Mouse (Mus musculus): ENCODE measurements around the gene 2310030G06Rik. TPM values are rescaled to one million over a fixed set of nuclear protein-coding genes. Genes with fewer than 3 reads are reported as not detected.

2310030G06Rik gene
- polyA plus RNA-seq, 1 experiment = not detected

- no peak for TF ChIP-seq POLR2A (IDR thresholded peaks at IDR 0.05; ENCODE audit: borderline replicate concordance, control insufficient read depth, low read depth, low read length)
- TF ChIP-seq CTCF (IDR thresholded peaks at IDR 0.05; ENCODE audit: control insufficient read depth, insufficient read depth, low read length) = no peak
- Histone ChIP-seq H3K27ac (ENCODE audit: control insufficient read depth, insufficient read depth, low read depth, low read length, poor library complexity) (no peak within 1 kb of the TSS), H3K4me3 (replicated peaks; ENCODE audit: control insufficient read depth, low read depth, low read length) (no peak within 1 kb of the TSS), H3K4me1 (ENCODE audit: control insufficient read depth, insufficient read depth, low read length) (no peaks in the 10 kb centered on the region)
- 83% methylated on average over 14 of the region's 14 CpGs for WGBS
Measured at GRCm38 (mm10) chr9:50752054-50752602, 5.8 kb upstream of the 2310030G06Rik start, which contains the start of gene Hspb2. Gene Hspb2, minus strand, starts transcription at chr9:50752354.

GRCm38 (mm10) chr9:50751323-50751722, 5.0 kb upstream of the 2310030G06Rik start, which contains the start of gene Cryab:
Gene Cryab, plus strand, starts transcription at chr9:50751325.
- no peak within 1 kb of the TSS for H3K27ac ChIP-seq (ENCODE audit: control insufficient read depth, insufficient read depth, low read depth, low read length, poor library complexity)
- WGBS = 78% methylated on average over 22 of the region's 22 CpGs
- H3K4me1 ChIP-seq (ENCODE audit: control insufficient read depth, insufficient read depth, low read length) = no peaks in the 10 kb centered on the region
- no peak for TF ChIP-seq POLR2A (IDR thresholded peaks at IDR 0.05; ENCODE audit: borderline replicate concordance, control insufficient read depth, low read depth, low read length)
- no peak for TF ChIP-seq CTCF (IDR thresholded peaks at IDR 0.05; ENCODE audit: control insufficient read depth, insufficient read depth, low read length)
- no peak within 1 kb of the TSS for H3K4me3 ChIP-seq (replicated peaks; ENCODE audit: control insufficient read depth, low read depth, low read length)

GRCm38 (mm10) chr9:50750706-50751105, 4.4 kb upstream of the 2310030G06Rik start:
- Histone ChIP-seq H3K4me1 (ENCODE audit: control insufficient read depth, insufficient read depth, low read length) (no peaks in the 10 kb centered on the region), H3K27ac (ENCODE audit: control insufficient read depth, insufficient read depth, low read depth, low read length, poor library complexity) (no peak overlapping the region), H3K4me3 (replicated peaks; ENCODE audit: control insufficient read depth, low read depth, low read length) (no peak overlapping the region)
- 88% methylated on average over 6 of the region's 6 CpGs for WGBS
- TF ChIP-seq CTCF (IDR thresholded peaks at IDR 0.05; ENCODE audit: control insufficient read depth, insufficient read depth, low read length) = no peak
- no peak for TF ChIP-seq POLR2A (IDR thresholded peaks at IDR 0.05; ENCODE audit: borderline replicate concordance, control insufficient read depth, low read depth, low read length)

- 55% methylated on average over 7 of the region's 7 CpGs for WGBS
- no peaks in the 10 kb centered on the region for H3K4me1 ChIP-seq (ENCODE audit: control insufficient read depth, insufficient read depth, low read length)
- no peak overlapping the region for H3K4me3 ChIP-seq (replicated peaks; ENCODE audit: control insufficient read depth, low read depth, low read length)
- no peak overlapping the region for H3K27ac ChIP-seq (ENCODE audit: control insufficient read depth, insufficient read depth, low read depth, low read length, poor library complexity)
- TF ChIP-seq CTCF (IDR thresholded peaks at IDR 0.05; ENCODE audit: control insufficient read depth, insufficient read depth, low read length) (no peak), POLR2A (IDR thresholded peaks at IDR 0.05; ENCODE audit: borderline replicate concordance, control insufficient read depth, low read depth, low read length) (no peak)
Measured at GRCm38 (mm10) chr9:50745806-50746205, 530 bp downstream of the 2310030G06Rik start.

GRCm38 (mm10) chr9:50742744-50743143, 3.6 kb downstream of the 2310030G06Rik start:
- Histone ChIP-seq H3K4me3 (replicated peaks; ENCODE audit: control insufficient read depth, low read depth, low read length) (no peak overlapping the region), H3K4me1 (ENCODE audit: control insufficient read depth, insufficient read depth, low read length) (peaks cover 2% of the 10 kb centered on the region; the same call in 1 of the 2 replicates), H3K27ac (ENCODE audit: control insufficient read depth, insufficient read depth, low read depth, low read length, poor library complexity) (no peak overlapping the region)
- TF ChIP-seq POLR2A (IDR thresholded peaks at IDR 0.05; ENCODE audit: borderline replicate concordance, control insufficient read depth, low read depth, low read length) (no peak), CTCF (IDR thresholded peaks at IDR 0.05; ENCODE audit: control insufficient read depth, insufficient read depth, low read length) (no peak)
- 35% methylated on average over 2 of the region's 2 CpGs for WGBS

- no peak for TF ChIP-seq CTCF (IDR thresholded peaks at IDR 0.05; ENCODE audit: control insufficient read depth, insufficient read depth, low read length)
- TF ChIP-seq POLR2A (IDR thresholded peaks at IDR 0.05; ENCODE audit: borderline replicate concordance, control insufficient read depth, low read depth, low read length) = no peak
- WGBS = 69% methylated on average over 3 of the region's 3 CpGs
- H3K27ac ChIP-seq (ENCODE audit: control insufficient read depth, insufficient read depth, low read depth, low read length, poor library complexity) = no peak overlapping the region
Measured at GRCm38 (mm10) chr9:50742261-50742660, 4.1 kb downstream of the 2310030G06Rik start.

GRCm38 (mm10) chr9:50740867-50741784, 5.2 kb downstream of the 2310030G06Rik start:
- TF ChIP-seq CTCF (IDR thresholded peaks at IDR 0.05; ENCODE audit: control insufficient read depth, insufficient read depth, low read length) (no peak), POLR2A (IDR thresholded peaks at IDR 0.05; ENCODE audit: borderline replicate concordance, control insufficient read depth, low read depth, low read length) (no peak)
- 83% methylated on average over 14 of the region's 14 CpGs for WGBS
- no peak overlapping the region for H3K27ac ChIP-seq (ENCODE audit: control insufficient read depth, insufficient read depth, low read depth, low read length, poor library complexity)
- no peak overlapping the region for H3K4me3 ChIP-seq (replicated peaks; ENCODE audit: control insufficient read depth, low read depth, low read length)
- H3K4me1 ChIP-seq (ENCODE audit: control insufficient read depth, insufficient read depth, low read length) = peaks cover 2% of the 10 kb centered on the region; the same call in 1 of the 2 replicates

More at GRCm38 (mm10) chr9:50742261-50742660, 4.1 kb downstream of the 2310030G06Rik start:
- Histone ChIP-seq H3K4me3 (replicated peaks; ENCODE audit: control insufficient read depth, low read depth, low read length) (no peak overlapping the region), H3K4me1 (ENCODE audit: control insufficient read depth, insufficient read depth, low read length) (peaks cover 2% of the 10 kb centered on the region; the same call in 1 of the 2 replicates)
